Mouse (Mus musculus): ENCODE data around the gene Zmiz1. TPM values are rescaled to one million over a fixed set of nuclear protein-coding genes. Genes with fewer than 3 reads are reported as not detected.

Zmiz1 gene
- polyA plus RNA-seq, 1 experiment: 22.5 TPM

- Histone ChIP-seq H3K36me3 (ENCODE audit: control insufficient read depth, insufficient read depth, low read length, poor library complexity, severe bottlenecking) (no peaks in the 10 kb centered on the region), H3K4me3 (ENCODE audit: low read depth, low read length) (no peak overlapping the region), H3K9ac (ENCODE audit: low read depth, poor library complexity, severe bottlenecking) (no peak overlapping the region), H3K4me1 (ENCODE audit: control insufficient read depth, insufficient read depth, low read length) (peaks cover 2% of the 10 kb centered on the region), H3K27ac (ENCODE audit: insufficient read depth, low read length) (no peak overlapping the region), H3K27me3 (ENCODE audit: control insufficient read depth, insufficient read depth, low read length, poor library complexity, severe bottlenecking) (no peaks in the 10 kb centered on the region), H3K9me3 (replicated peaks; ENCODE audit: control insufficient read depth, insufficient read depth, low read length, poor library complexity, severe bottlenecking) (no peaks in the 10 kb centered on the region)
- TF ChIP-seq POLR2A (IDR thresholded peaks at IDR 0.05; ENCODE audit: insufficient read depth, low read length) (no peak), EP300 (IDR thresholded peaks at IDR 0.05; ENCODE audit: insufficient read depth, low read depth, low read length) (no peak), CTCF (IDR thresholded peaks at IDR 0.05; ENCODE audit: low read depth, low read length) (no peak)
These were observed 42.5 kb downstream of the Zmiz1 start for GRCm38 (mm10) chr14:25501481-25501880.

- Histone ChIP-seq H3K27me3 (ENCODE audit: control insufficient read depth, insufficient read depth, low read length, poor library complexity, severe bottlenecking) (no peaks in the 10 kb centered on the region), H3K36me3 (ENCODE audit: control insufficient read depth, insufficient read depth, low read length, poor library complexity, severe bottlenecking) (no peaks in the 10 kb centered on the region), H3K4me1 (ENCODE audit: control insufficient read depth, insufficient read depth, low read length) (peaks cover 2% of the 10 kb centered on the region), H3K27ac (ENCODE audit: insufficient read depth, low read length) (no peak overlapping the region), H3K9ac (ENCODE audit: low read depth, poor library complexity, severe bottlenecking) (no peak overlapping the region), H3K4me3 (ENCODE audit: low read depth, low read length) (no peak overlapping the region), H3K9me3 (replicated peaks; ENCODE audit: control insufficient read depth, insufficient read depth, low read length, poor library complexity, severe bottlenecking) (no peaks in the 10 kb centered on the region)
- TF ChIP-seq POLR2A (IDR thresholded peaks at IDR 0.05; ENCODE audit: insufficient read depth, low read length): no peak
- TF ChIP-seq CTCF (IDR thresholded peaks at IDR 0.05; ENCODE audit: low read depth, low read length): no peak
- TF ChIP-seq EP300 (IDR thresholded peaks at IDR 0.05; ENCODE audit: insufficient read depth, low read depth, low read length): no peak
These were observed 43.4 kb downstream of the Zmiz1 start for GRCm38 (mm10) chr14:25502355-25502754.

- Histone ChIP-seq H3K4me1 (ENCODE audit: control insufficient read depth, insufficient read depth, low read length) (peaks cover 2% of the 10 kb centered on the region), H3K9ac (ENCODE audit: low read depth, poor library complexity, severe bottlenecking) (no peak overlapping the region), H3K4me3 (ENCODE audit: low read depth, low read length) (no peak overlapping the region), H3K27ac (ENCODE audit: insufficient read depth, low read length) (no peak overlapping the region), H3K36me3 (ENCODE audit: control insufficient read depth, insufficient read depth, low read length, poor library complexity, severe bottlenecking) (no peaks in the 10 kb centered on the region), H3K27me3 (ENCODE audit: control insufficient read depth, insufficient read depth, low read length, poor library complexity, severe bottlenecking) (no peaks in the 10 kb centered on the region), H3K9me3 (replicated peaks; ENCODE audit: control insufficient read depth, insufficient read depth, low read length, poor library complexity, severe bottlenecking) (no peaks in the 10 kb centered on the region)
- TF ChIP-seq POLR2A (IDR thresholded peaks at IDR 0.05; ENCODE audit: insufficient read depth, low read length) (no peak), CTCF (IDR thresholded peaks at IDR 0.05; ENCODE audit: low read depth, low read length) (no peak), EP300 (IDR thresholded peaks at IDR 0.05; ENCODE audit: insufficient read depth, low read depth, low read length) (no peak)
These were observed 45.3 kb downstream of the Zmiz1 start for GRCm38 (mm10) chr14:25504241-25504640.

- no peaks in the 10 kb centered on the region for H3K9me3 ChIP-seq (replicated peaks; ENCODE audit: control insufficient read depth, insufficient read depth, low read length, poor library complexity, severe bottlenecking)
- H3K9ac ChIP-seq (ENCODE audit: low read depth, poor library complexity, severe bottlenecking): no peak overlapping the region
- H3K4me1 ChIP-seq (ENCODE audit: control insufficient read depth, insufficient read depth, low read length): peaks cover 2% of the 10 kb centered on the region
- H3K27ac ChIP-seq (ENCODE audit: insufficient read depth, low read length): no peak overlapping the region
- TF ChIP-seq CTCF (IDR thresholded peaks at IDR 0.05; ENCODE audit: low read depth, low read length) (no peak), EP300 (IDR thresholded peaks at IDR 0.05; ENCODE audit: insufficient read depth, low read depth, low read length) (no peak), POLR2A (IDR thresholded peaks at IDR 0.05; ENCODE audit: insufficient read depth, low read length) (no peak)
- no peak overlapping the region for H3K4me3 ChIP-seq (ENCODE audit: low read depth, low read length)
- H3K36me3 ChIP-seq (ENCODE audit: control insufficient read depth, insufficient read depth, low read length, poor library complexity, severe bottlenecking): no peaks in the 10 kb centered on the region
- no peaks in the 10 kb centered on the region for H3K27me3 ChIP-seq (ENCODE audit: control insufficient read depth, insufficient read depth, low read length, poor library complexity, severe bottlenecking)
These were observed 46.3 kb downstream of the Zmiz1 start for GRCm38 (mm10) chr14:25505201-25505671.

GRCm38 (mm10) chr14:25508111-25508756 lies 49.2 kb downstream of the Zmiz1 start:
- H3K9me3 ChIP-seq (replicated peaks; ENCODE audit: control insufficient read depth, insufficient read depth, low read length, poor library complexity, severe bottlenecking): no peaks in the 10 kb centered on the region
- no peaks in the 10 kb centered on the region for H3K27me3 ChIP-seq (ENCODE audit: control insufficient read depth, insufficient read depth, low read length, poor library complexity, severe bottlenecking)
- H3K36me3 ChIP-seq (ENCODE audit: control insufficient read depth, insufficient read depth, low read length, poor library complexity, severe bottlenecking): no peaks in the 10 kb centered on the region
- TF ChIP-seq EP300 (IDR thresholded peaks at IDR 0.05; ENCODE audit: insufficient read depth, low read depth, low read length) (no peak), CTCF (IDR thresholded peaks at IDR 0.05; ENCODE audit: low read depth, low read length) (no peak), POLR2A (IDR thresholded peaks at IDR 0.05; ENCODE audit: insufficient read depth, low read length) (no peak)
- no peaks in the 10 kb centered on the region for H3K4me1 ChIP-seq (ENCODE audit: control insufficient read depth, insufficient read depth, low read length)
- no peak overlapping the region for H3K27ac ChIP-seq (ENCODE audit: insufficient read depth, low read length)
- no peak overlapping the region for H3K9ac ChIP-seq (ENCODE audit: low read depth, poor library complexity, severe bottlenecking)
- H3K4me3 ChIP-seq (ENCODE audit: low read depth, low read length): no peak overlapping the region

- Histone ChIP-seq H3K9me3 (replicated peaks; ENCODE audit: control insufficient read depth, insufficient read depth, low read length, poor library complexity, severe bottlenecking) (no peaks in the 10 kb centered on the region), H3K36me3 (ENCODE audit: control insufficient read depth, insufficient read depth, low read length, poor library complexity, severe bottlenecking) (no peaks in the 10 kb centered on the region), H3K27ac (ENCODE audit: insufficient read depth, low read length) (no peak overlapping the region), H3K4me1 (ENCODE audit: control insufficient read depth, insufficient read depth, low read length) (no peaks in the 10 kb centered on the region), H3K4me3 (ENCODE audit: low read depth, low read length) (no peak overlapping the region), H3K27me3 (ENCODE audit: control insufficient read depth, insufficient read depth, low read length, poor library complexity, severe bottlenecking) (no peaks in the 10 kb centered on the region), H3K9ac (ENCODE audit: low read depth, poor library complexity, severe bottlenecking) (no peak overlapping the region)
- TF ChIP-seq CTCF (IDR thresholded peaks at IDR 0.05; ENCODE audit: low read depth, low read length): no peak
- no peak for TF ChIP-seq POLR2A (IDR thresholded peaks at IDR 0.05; ENCODE audit: insufficient read depth, low read length)
- TF ChIP-seq EP300 (IDR thresholded peaks at IDR 0.05; ENCODE audit: insufficient read depth, low read depth, low read length): no peak
These were observed 49.8 kb downstream of the Zmiz1 start for GRCm38 (mm10) chr14:25508757-25509139.
